Mouse (Mus musculus): ENCODE results near the gene Krt73. TPM values are rescaled to one million over a fixed set of nuclear protein-coding genes. Genes with fewer than 3 reads are reported as not detected.

Gene Krt73
- total RNA-seq (2021): not detected
- long read RNA-seq, experiment 1: 0 reads
- long read RNA-seq, experiment 2: 0 reads

DNA sequence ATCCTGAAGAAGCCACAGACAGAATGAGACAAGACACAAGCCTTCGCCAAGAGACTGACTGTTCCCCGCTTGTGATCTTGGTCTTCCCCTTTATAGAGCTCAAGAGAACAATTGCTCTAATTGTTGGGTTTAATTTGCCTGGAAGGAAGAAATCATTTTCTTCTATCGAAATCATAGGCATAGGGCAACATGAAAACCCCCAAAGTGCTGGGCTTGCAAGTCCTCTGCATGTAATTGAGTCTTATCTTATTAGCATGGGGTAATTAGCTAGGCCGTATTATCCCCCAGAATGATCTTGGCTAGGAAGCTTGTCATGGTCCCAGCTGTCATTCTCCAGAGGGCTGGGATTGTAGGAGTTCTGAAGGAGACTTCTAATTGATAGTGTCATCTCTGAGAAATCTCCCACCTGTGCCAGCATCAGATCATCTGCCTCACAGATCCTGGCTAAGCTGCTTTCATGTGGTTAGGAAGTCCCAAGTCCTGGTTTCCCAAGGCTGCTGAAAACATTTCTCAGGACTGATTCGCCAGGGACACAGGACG, at the start of gene Krt73:
TSS of gene Krt73 (minus strand) at position 51 of the 540 bp plus-strand sequence.
- no peak for DNase-seq

DNA sequence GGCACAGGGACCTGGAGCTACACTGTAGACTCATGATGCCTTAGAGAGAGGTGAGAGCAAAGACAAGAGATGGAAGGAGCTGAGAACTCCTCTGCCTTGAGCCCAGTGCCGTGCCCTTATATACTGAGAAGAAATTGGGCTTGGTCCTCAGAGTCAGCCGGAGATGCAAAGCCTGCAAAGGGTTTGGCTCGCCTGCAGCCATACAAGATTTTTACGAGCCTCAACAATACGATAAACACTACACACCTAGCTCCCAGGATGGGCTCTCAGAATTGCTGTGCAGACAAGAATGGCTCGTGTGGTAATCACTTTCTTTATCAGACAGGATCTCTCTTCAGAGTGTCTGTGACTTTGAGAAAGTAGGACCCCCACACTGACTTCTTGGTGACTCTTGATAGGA, 48.5 kb upstream of the Krt73 start, which contains the start of gene Krt1:
TSS of gene Krt1 (minus strand) at position 101 of the 400 bp plus-strand sequence.
- DNase-seq: no peak

DNA sequence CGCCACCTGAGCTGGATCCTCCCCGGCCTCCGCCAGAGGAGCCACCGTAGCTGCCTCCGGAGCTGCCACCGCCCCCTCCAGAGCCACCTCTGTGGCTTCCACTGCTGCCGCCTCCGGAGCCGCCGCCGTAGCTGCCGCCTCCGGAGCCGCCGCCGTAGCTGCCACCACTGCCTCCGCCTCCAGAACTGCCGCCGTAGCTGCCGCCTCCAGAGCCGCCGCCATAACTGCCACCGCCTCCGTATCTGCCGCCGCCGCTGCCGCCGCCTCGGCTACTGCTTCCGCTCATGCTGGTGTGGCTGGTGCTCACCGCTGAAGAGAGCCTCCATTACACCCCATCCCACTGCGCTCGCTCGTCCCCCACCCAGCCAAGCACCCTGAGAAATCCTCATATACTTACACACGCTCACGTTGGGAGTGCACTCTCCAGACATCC, 43.8 kb upstream of the Krt73 start:
- peak; percentile 69 to 70 for DNase-seq

DNA sequence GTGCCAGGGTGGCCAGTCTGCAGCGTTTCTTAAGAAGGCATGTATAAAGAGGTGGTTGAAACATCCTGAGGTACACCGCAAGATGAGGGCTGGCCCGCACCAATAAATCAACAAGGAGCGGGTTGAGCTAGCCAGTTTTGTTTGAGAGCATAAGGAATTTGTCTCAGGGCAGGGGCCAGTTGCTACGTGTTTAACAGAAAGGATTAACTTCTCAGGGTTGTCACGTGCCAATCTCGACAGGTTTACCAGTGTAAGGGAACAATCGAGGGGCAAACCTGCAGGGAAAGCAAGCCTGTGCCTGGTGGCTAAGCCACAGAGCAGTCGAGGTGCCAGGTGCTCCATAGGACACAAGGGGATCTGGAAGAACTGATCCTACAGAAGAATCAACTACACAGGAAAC, 41.0 kb upstream of the Krt73 start:
- no peak for DNase-seq

DNA sequence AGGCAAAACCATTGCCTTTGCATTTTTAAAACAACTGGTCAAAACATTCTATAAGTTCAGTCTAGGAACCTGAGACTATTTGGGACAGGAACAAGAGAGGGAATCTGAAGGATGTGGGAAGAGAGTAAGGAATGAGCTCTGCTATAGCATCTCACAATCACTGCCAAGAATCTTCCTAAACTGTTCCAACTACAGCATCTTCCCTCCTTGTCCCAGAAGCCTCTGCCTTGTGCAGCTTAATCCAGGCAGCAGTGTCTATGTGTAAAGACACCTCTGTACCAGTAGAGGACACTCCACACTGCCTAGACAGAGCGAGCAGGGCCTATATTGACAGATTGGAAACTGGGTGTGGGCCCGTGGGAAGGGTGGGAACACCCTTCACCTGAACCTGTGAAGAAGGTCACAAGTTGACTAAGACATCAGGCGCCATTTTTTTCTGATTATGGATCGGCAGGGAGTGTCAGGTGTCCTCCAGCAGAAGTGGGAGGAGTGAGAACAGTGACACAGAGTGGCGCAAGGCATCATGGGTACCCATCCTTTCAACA, 32.7 kb upstream of the Krt73 start:
- no peak for DNase-seq

DNA sequence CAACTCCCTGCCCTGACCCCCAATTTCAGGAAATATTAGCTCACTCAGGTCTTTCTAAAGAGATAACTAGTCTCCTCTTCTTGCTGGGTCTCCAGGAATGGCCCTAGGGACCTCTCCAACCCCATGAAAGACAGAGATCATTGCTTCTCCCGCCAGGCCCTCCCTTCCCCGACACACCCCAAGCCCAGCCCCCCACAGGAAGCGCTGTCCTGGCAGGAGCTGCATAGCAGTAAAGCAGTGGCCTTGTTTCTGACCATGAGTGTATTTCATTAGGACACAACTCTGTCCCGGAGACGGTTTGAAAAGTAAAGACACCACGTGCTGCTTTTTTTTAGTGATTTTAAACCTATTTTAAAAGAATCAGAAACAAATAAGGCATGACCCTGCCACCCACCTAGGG, 31.0 kb upstream of the Krt73 start:
- DNase-seq: peak; percentile 69 to 72

DNA sequence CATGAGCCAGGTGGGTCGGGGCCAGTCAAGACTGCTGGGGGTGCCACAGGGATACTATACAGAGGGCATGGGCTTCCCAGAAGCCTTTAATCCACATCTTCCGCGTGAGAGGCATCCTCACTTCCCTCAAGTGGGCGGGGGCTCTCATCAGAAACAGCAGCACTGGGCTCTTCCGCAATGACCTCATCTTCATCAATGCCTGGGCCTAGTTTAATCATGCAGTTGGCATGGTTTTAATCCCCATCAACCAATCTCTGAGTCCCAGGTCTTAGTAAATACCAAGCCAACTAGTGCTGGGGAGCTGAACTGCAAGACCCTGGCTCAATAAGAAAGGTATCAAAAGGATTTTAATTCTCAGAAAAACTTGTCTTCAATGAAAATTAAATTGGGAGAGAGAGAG, 27.3 kb upstream of the Krt73 start:
- no peak for DNase-seq

DNA sequence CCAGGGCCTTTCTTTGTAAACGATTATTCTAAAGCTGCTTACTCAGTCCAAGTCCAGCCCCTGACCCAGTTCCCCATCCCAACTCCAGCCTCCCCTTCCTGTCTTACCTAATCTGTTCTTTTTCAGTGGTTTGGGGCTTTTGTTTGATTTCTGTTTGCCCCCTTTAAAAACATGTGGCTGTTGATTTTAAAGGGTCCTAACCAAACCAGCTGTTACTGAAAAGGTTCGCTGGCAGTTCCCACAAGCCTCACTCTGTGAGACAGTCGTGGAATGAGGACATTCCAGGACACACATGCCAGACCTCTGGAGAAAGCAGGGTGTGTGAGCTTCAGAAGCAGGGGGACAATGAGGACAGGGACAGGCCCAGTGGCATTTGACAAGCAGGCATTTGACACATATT, 19.6 kb upstream of the Krt73 start:
- no peak for DNase-seq

DNA sequence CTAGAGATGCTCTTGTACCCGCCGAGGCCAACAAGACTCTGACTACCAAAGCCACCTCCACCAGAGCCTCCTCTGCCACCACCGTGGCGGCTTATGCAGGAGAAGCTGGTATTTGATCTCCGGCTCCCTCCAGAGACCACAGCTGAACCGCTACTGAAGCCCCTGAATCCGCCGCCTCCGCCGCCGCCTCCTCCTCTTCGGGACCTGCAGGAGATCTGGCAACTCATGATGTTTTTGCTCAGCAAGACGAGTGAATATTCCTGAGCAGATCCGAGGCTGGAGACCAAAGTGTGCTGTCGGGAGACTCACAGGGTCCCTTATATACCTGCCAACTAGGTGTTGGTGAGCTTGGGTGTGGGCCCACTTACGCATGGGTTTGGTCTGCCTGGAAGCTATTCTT, 15.7 kb upstream of the Krt73 start, which contains the start of gene Krt2:
TSS of gene Krt2 (minus strand) at position 295 of the 400 bp plus-strand sequence.
- DNase-seq: no peak

DNA sequence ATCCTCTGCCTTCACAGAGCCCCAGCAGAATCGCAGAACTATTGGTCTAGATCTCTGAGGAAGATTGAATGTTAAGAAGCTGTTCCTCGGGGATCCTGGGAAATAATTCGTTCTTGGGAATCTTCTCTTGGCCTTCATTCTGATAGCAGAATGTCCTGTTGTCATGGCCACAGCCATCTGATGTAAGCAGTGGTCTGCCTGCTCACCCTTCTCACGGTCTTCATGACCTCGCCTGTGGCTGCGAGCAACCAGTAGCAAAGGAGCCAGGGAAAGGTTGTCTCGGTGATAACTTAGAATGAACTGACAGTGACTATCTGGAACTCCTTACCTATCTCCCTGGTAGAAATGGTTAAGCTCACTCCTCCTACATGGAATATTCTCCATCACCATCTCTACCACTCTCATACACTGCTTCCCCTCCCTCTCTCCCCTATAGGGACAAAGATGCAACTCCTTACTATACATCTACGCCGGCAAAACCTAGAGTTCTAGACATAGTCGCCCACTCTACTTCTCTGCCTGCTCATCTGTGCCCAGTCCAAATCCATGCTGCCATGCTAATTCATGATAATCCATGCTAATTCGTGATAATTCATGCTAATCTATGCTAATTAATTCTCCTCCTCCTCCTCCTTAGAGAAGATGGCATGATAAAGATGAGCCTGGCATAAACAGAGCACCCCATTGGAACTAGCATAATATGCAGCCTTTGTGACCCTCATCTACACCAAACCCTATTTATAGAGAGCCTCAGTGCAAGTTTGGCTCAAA, 1.1 kb upstream of the Krt73 start:
- no peak for DNase-seq

DNA sequence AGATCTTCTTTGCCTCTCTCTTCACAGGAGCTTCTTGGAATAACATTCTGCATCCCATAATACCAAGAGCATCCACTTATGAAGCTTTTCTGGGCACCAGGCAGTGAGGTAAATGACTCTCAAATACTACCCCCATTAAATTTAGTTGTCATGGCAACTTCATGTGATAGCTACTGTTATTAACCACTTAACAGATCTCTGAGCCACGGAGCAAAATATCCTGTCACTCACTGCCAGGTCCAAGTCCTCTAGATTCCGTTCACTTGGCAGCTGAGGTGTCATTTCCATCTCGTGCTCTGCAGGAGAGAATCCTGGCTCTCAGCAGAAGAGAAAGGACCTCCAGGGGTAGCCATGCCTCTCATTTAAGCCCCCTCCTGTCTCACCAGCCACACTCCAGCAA, 11.3 kb downstream of the Krt73 start:
- no peak for DNase-seq

DNA sequence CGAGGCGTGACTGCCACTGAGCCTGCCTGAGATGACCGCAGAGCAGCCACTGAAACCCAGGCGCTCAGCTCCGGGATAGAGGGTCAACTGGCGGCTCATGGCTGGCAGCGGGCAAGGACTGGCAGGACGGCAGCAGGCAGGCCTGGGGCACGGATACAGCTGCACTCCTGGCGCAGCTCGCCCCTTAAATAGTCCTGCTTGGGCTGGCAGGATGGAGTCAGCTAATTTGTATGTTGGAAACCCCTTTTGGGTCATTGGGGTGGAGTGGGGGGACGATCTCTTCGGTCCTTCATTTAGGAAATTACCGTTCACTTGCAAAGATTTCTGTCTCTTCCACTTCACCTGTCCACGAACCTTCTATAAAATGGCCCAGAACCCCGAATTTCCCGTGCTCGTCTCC, 15.8 kb downstream of the Krt73 start, which contains the start of gene Krt72:
TSS of gene Krt72 (minus strand) at position 101 of the 400 bp plus-strand sequence.
- DNase-seq: no peak

DNA sequence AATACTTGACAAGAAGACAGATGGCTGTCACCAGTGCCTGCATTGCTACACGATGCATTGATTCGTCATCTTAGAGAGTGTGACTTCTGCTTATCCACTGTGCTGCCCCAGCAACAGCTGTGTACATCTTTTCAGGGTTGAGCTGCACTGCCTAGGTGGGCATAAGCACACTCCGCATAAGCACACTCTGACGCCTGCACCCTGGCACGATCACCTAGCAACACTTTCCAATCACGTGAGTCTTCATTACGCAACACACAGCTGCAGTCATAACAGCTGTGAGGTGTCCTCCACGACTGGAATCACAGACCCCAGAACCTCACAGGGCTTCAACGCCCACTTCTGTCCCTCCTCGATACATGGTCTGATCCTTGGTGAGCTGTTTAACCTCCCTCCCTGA, 28.7 kb downstream of the Krt73 start:
- DNase-seq: peak in 1 of 2 experiments; percentile 4

DNA sequence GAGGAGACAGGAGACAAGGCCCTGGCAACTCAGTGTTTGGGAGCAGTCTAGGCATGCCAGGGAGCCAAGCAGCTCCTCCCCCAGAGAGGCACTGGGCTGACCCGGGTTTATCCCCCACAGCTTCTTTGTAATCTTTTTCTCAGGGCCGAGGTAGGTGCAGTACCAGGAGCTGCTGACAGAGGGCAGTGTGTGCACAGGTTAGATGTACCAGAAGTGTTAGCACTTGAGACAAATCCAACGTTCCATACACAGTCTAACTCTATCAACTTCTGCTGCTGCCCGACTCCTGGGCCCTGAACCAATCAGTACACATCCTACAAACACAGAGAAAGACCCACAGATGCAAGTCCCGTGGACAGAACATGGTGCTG, 29.4 kb downstream of the Krt73 start:
- peak; percentile 84 for DNase-seq

DNA sequence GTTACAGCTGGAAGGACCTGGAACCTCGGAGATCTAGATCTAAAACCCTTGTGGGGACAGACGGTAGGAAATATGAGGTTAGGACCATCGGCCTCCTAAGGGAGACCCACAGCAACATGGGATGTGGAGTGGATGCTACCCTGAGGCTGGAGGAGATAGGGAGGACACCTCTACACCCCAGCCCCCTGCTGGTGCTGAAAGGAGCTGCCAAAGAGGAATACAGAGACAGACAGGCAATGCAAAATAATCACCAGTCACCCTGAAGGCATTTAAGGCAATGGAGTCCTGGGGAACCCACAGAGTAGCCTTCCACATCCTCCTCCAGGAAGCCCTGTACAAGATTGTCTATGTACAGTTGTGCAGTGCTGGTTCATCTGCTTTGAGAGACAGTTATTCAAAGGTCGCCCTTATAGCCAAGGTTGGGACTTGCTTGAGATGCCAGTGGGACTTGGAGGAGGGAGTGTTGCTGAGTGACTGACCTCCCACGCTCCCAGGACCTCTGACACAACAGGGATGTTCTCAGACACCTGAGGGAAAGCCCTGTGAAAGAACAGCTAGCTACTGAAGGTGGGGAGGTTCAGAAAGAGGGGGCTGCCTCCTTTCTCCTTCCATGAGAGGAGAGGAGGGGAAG, 30.0 kb downstream of the Krt73 start:
- DNase-seq: peak; percentile 15 to 45

DNA sequence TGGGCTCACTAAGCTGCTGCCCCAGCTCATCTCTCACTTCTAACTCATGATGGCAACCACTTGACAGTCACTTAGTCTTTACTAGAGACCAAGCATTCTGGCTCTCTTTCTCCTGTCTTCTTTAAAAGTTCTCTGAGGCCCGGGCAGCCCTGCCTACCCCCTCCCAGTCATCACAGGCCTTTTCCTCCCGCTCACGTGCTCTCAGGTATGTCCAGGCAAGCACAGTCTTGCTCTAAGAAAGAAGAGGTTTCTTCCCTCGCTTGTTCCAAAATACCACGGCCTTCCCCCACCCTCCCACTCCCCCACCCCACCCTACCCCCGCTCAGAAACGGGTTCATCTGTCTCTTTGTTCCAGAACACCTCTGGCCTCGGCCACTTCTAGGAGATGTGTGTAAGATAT, 31.9 kb downstream of the Krt73 start:
- no peak for DNase-seq

Other genes starting within 250 kb of the Krt73 start
- gene Krt90, start 239.4 kb downstream of the Krt73 start, total RNA-seq (2021): not detected
- not detected for gene Krt75, start 228.4 kb downstream of the Krt73 start, total RNA-seq (2021)
- gene Gm5414, start 174.2 kb downstream of the Krt73 start, total RNA-seq (2021): not detected
- not detected for gene Gm5478, start 155.0 kb downstream of the Krt73 start, total RNA-seq (2021)
- gene Krt6b, start 122.1 kb downstream of the Krt73 start, total RNA-seq (2021): not detected
- not detected for gene Krt6a, start 108.0 kb downstream of the Krt73 start, total RNA-seq (2021)
- not detected for gene Krt5, start 89.4 kb downstream of the Krt73 start, total RNA-seq (2021)
- gene Krt71, start 59.2 kb downstream of the Krt73 start, total RNA-seq (2021): not detected
- gene Krt72, start 15.9 kb downstream of the Krt73 start, total RNA-seq (2021): not detected
- not detected for gene Krt2, start 15.8 kb upstream of the Krt73 start, total RNA-seq (2021)
- under 1 TPM; 0.10 to 0.20 TPM for gene Krt1, start 48.4 kb upstream of the Krt73 start, total RNA-seq (2021)
- not detected for gene Krt77, start 67.4 kb upstream of the Krt73 start, total RNA-seq (2021)
- gene Krt76, start 90.6 kb upstream of the Krt73 start, total RNA-seq (2021): not detected
- gene Krt4, start 122.4 kb upstream of the Krt73 start, total RNA-seq (2021): not detected
- 1 to 10 TPM in 1 of 2 experiments, under 1 TPM in 1; 0.99 to 1.5 TPM for gene Krt79, start 138.0 kb upstream of the Krt73 start, total RNA-seq (2021)
- not detected for gene Krt78, start 151.9 kb upstream of the Krt73 start, total RNA-seq (2021)
- 1 to 10 TPM in 1 of 2 experiments, under 1 TPM in 1; 0.46 to 1.9 TPM for gene Krt8, start 202.1 kb upstream of the Krt73 start, total RNA-seq (2021)
- 1 to 10 TPM in 1 of 2 experiments, under 1 TPM in 1; 0.76 to 3.3 TPM for gene Krt18, start 225.8 kb upstream of the Krt73 start, total RNA-seq (2021)

All from adrenal gland, postnatal 36 days (tissue).